Mouse (Mus musculus): ENCODE data around the gene Hebp2.
"Not testable (repeated sequence)": the region's sequence is repeated elsewhere in the genome, so short reads cannot be mapped to it uniquely, and the experiment has no call there.

Hebp2 gene

DNA sequence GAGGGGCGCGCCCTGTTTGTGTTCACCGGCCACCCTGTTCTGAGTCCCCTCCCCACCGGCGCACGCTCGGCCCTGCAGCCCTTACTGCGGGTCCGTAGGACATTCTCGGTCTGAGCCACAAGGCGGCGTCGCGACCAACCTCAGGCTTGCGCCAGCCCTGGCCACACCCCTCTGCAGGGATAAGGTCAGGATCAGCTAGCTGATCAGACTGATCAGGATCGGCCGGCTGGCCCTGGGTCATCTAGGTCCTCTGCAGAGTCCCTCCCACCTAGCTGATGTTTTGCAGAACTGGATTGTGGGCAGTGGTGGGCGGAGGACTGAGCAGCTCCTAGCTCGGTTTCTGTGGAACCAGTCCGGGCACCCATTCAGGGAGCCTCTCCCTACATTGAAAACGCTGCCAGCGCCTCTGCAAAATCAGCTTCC lies at the start of gene Hebp2:
Gene Hebp2 (minus strand): TSS at position 264 of the 423 bp plus-strand sequence.
- DNase-seq (ENCODE audit: low spot score in 2 of 2) = no peak

- no peak for DNase-seq (ENCODE audit: low spot score in 2 of 2)
Measured at GRCm38 (mm10) chr10:18589455-18589854, 43.6 kb upstream of the Hebp2 start.

DNA sequence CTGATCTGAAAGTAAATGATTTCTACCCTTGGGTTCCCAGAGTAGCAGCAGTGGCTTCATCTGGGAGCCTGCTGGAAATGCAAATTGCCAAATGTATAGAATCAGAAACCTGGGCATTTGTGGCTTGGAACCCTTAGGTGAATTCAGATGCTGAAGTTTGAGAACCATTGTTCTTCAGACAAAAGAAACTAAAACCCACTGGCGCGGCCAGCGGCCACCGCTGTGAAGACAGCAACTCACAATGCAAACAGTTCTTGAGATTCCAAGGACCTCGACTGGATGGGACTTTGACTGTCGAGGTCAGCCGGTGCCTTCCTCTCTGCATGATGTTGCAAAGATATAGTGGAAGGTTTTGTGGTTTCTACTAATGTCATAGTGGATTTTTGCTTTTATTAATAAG lies 38.3 kb upstream of the Hebp2 start:
- no peak for DNase-seq (ENCODE audit: low spot score in 2 of 2)

- no peak for DNase-seq (ENCODE audit: low spot score in 2 of 2)
Measured at GRCm38 (mm10) chr10:18572581-18572980, 26.7 kb upstream of the Hebp2 start.

- no peak for DNase-seq (ENCODE audit: low spot score in 2 of 2)
Measured at GRCm38 (mm10) chr10:18562940-18563339, 17.1 kb upstream of the Hebp2 start.

- no peak for DNase-seq (ENCODE audit: low spot score in 2 of 2)
Measured at GRCm38 (mm10) chr10:18561445-18561844, 15.6 kb upstream of the Hebp2 start.

- DNase-seq (ENCODE audit: low spot score in 2 of 2) = not testable (repeated sequence)
Measured at GRCm38 (mm10) chr10:18559076-18559475, 13.2 kb upstream of the Hebp2 start.

- no peak for DNase-seq (ENCODE audit: low spot score in 2 of 2)
Measured at GRCm38 (mm10) chr10:18549321-18550216, 3.7 kb upstream of the Hebp2 start.

DNA sequence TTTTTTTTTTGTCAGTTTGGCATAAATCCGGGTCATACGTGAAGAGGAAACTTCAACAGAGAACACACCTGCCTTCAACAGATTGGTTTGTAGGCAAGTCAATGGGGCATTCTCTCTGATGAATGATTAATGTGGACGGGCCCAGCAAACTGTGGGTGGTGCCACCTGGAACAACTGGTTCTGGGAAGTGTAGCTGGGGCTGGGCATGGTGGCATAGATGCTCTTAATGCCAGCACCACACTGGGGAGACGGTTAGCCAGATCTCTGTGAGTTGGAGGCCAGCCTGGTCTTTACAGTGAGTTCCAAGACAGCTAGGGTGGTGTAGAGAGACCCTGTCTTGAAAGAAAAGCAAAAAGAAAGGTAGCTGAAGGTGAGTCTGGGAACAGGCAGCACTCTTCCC lies 1.5 kb upstream of the Hebp2 start:
- no peak for DNase-seq (ENCODE audit: low spot score in 2 of 2)

GRCm38 (mm10) chr10:18545309-18545708 lies 567 bp downstream of the Hebp2 start:
- DNase-seq (ENCODE audit: low spot score in 2 of 2) = no peak

- DNase-seq (ENCODE audit: low spot score in 2 of 2) = no peak
Measured at GRCm38 (mm10) chr10:18536889-18537288, 9.0 kb downstream of the Hebp2 start.

DNA sequence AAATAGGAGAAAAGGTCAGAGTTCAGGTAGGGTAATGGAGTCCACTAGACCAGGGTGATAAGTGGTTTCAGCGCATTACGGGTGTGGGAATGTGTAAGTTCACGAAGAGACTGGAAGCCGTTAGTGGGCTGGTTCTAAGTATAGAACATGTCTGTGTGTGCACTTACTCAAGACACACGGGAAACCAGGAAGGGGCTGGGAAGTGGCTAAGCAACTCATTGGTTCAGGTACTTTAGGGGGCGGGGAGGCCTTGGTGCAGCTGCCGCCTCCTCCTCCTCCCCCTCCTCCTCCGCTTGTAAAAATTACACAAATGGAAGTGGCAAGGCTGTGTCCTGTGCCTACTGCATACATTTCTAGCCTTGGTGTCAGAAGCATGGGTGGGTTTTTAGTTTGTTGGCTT lies 13.6 kb downstream of the Hebp2 start:
- no peak for DNase-seq (ENCODE audit: low spot score in 2 of 2)

DNA sequence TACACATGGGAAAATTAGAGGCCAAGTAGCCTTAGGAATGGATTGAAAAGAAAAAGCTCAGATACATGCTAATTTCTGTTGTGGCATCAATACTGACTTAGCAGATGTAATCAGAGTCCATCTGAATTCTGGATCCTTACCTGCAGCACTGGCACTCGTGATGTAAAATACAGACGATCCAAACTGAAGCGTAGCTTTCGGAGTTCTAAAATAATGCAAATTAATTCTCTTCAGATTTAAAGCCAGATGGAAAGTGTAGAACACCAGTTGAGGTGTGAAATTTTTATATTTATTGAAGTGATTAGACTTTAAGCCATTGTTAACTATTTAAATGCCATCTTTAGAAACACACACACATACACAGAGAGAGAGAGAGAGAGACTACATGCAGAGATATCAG lies 15.7 kb downstream of the Hebp2 start:
- no peak for DNase-seq (ENCODE audit: low spot score in 2 of 2)

GRCm38 (mm10) chr10:18529177-18529576 lies 16.7 kb downstream of the Hebp2 start:
- DNase-seq (ENCODE audit: low spot score in 2 of 2) = no peak

- no peak for DNase-seq (ENCODE audit: low spot score in 2 of 2)
Measured at GRCm38 (mm10) chr10:18528475-18528874, 17.4 kb downstream of the Hebp2 start.

DNA sequence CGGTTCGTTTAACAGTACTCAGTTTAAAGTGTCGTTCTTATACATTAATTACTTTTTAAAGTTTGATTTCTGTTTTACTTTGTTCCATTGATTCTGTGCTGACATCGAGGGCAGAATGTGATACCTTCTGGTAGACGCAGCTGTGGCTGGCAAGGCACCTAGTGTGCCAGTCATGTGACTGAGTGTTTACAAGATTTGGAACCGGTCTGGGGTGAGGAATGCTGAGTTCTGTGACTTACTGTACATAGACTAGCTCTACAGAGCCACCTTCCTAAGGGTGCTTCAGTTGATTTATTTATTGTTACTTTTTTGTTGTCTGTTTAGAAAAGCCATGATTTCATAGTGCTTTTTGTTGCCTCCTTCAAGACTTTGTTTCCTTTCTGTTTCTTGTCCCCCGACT lies 18.1 kb downstream of the Hebp2 start:
- DNase-seq (ENCODE audit: low spot score in 2 of 2) = no peak

DNA sequence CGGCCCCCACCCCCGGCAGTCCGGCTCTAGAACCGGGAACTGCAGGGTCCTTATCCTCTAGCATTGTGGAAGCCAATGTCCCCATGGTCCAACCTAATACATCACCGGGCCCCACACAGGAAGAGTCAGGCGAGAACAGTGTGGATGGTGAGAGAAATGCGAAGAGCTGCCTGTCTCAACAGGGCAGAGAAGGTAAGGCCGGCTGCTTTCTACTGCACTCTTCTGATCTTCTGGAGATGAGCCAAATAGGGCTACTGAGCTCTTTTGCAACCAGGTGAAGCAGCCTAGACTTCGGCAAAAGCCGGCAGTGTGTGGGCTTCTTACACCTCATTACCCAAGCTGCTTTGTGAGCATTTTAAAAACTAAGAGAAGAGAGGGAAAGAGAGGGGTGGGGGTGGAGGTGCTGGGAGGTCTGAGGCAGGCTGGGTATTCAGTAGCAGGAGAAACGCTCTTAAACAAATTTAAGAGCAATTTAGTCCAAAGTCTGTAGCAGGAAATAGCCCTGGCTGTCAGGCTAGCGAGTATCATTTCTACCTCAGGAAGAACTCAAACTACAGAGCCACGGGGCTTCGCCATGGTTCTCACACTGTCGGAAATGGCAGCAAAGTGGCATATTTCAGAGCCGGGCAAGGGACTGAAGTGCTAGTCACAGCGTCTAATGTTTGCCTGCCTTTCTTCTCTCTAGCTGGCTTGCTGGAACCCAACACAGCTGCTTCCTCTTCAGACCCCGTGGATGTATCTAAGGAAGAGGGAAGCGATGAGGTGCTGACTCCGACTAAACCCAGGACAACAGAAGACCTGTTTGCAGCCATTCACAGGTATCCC lies 18.8 kb downstream of the Hebp2 start:
- no peak for DNase-seq (ENCODE audit: low spot score in 2 of 2)

GRCm38 (mm10) chr10:18526184-18526850 lies 19.6 kb downstream of the Hebp2 start:
- no peak for DNase-seq (ENCODE audit: low spot score in 2 of 2)

DNA sequence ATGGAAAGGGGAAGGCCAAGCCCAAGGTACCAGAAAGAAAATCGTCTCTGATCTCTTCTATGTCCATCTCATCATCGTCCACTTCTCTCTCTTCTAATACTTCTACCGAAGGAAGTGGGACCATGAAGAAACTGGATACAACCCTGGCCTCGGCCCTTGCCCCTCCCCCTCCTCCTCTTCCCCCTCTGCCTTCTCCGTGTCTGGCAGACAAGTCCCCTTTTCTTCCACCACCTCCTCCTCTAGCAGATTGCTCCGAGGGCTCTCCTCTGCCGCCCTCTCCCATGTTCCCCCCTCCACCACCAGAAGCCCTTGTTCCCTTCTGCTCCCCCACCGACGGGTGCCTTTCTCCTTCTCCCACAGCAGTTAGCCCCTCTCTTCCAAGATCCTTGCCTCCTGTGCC lies 20.1 kb downstream of the Hebp2 start:
- no peak for DNase-seq (ENCODE audit: low spot score in 2 of 2)

DNA sequence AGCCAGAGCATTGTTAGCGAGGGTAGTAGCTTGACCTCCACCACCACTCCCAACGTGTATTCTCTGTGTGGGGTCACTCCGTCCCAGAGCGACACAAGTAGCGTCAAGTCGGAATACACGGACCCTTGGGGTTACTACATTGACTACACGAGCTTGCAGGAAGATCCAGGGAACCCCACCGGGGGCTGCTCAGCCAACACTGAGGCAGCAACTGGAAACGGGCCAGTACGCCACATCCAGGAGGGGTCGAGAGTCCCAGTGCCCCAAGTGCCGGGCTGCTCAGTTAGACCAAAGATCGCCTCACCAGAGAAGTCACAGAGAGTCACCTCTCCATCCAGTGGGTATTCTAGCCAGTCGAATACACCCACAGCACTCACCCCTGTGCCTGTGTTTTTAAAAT lies 20.6 kb downstream of the Hebp2 start:
- DNase-seq (ENCODE audit: low spot score in 2 of 2) = no peak

DNA sequence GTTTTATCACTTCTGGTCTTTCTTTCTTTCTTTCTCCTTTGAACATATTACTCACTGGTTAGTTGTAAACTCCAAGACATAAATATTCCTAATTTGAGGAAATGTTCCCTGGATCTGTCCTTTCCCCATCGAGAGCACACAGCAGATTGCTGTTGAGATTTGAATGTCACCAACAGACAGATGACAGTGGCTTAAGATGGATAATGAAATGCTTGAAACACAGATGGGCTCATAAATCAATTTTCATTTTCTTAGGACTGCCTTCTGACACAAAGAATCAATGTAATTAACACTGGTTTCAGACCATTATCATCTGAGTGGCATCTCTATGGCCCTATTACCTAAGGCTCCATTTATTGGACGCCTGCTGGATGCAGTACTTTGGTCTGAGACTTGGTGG lies 23.3 kb downstream of the Hebp2 start:
- no peak for DNase-seq (ENCODE audit: low spot score in 2 of 2)

GRCm38 (mm10) chr10:18511496-18511895 lies 34.4 kb downstream of the Hebp2 start:
- DNase-seq (ENCODE audit: low spot score in 2 of 2) = no peak
